Mouse (Mus musculus) olfactory bulb, adult 2 months (tissue): ENCODE measurements around the gene Kcnip4.

Source experiments
- CTCF ChIP-seq: fragments of 200-500 bp; IDR thresholded peaks from 2 replicates; pipeline ENCODE4 v1.5.1; 2012; ENCODE audit warnings: low read depth, mild to moderate bottlenecking, low read length, moderate library complexity; ENCODE audit not compliant: insufficient read depth
- POLR2A ChIP-seq: fragments of 200-500 bp; IDR thresholded peaks from 2 replicates; pipeline ENCODE4 v1.6.1; 2012; ENCODE audit warnings: mild to moderate bottlenecking, low read depth, low read length, moderate library complexity; ENCODE audit not compliant: insufficient read depth

GRCm38 (mm10) chr5:49283403-49283802, 241.3 kb downstream of the Kcnip4 start:
- TF ChIP-seq CTCF (no peak), POLR2A (no peak)
